Mouse (Mus musculus): ENCODE measurements around the gene Samhd1. TPM values are rescaled to one million over a fixed set of nuclear protein-coding genes. Genes with fewer than 3 reads are reported as not detected.

Gene Samhd1
- polyA plus RNA-seq, 1 experiment from 2014 or later, result 103 TPM

DNA sequence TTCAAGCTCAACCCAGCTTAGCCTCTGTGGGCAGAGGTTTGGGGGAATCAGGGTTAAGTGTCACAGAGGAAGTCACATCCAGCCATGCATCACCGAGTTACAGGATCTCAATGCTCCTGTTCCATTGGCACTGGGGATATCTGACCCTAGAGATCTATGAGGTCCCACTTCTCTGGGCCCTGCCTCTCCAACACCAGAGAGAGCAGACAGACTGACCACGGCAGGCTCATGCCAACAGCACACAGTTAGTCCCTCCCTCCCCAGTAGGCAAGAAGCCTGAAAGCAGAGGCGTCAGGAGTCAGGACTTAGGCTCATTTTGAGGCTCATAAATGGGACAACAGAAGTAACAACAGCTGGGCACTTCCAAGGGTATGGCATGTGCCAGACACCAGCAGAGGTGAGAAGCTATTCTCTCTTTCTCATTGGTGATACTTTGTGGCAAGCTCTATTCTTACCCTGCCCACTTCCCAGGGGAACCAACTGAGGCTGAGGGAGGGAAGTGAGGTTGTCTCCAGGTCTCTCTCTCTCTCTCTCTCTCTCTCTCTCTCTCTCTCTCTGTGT is 65.2 kb downstream of the Samhd1 start:
- no peak for TF ChIP-seq EP300 (IDR thresholded peaks at IDR 0.05)
- no peak for TF ChIP-seq CTCF (IDR thresholded peaks at IDR 0.05)
- peaks cover 62% of the 10 kb centered on the region for H3K4me1 ChIP-seq (ENCODE audit: insufficient read depth, low read depth, low read length)
- no peaks in the 10 kb centered on the region for H3K36me3 ChIP-seq (ENCODE audit: insufficient read depth, low read length)
- peak; percentile 40 for DNase-seq (ENCODE audit: low spot score)
- H3K27me3 ChIP-seq (replicated peaks; ENCODE audit: insufficient read depth, low read length), result no peaks in the 10 kb centered on the region
- ATAC-seq, result 0 out of 2 replicates have a peak, but pooled peaks have one; percentile 2
- WGBS, result 5% methylated on average over 3 of the region's 3 CpGs
- peak overlapping the region; percentile 30 for H3K4me2 ChIP-seq (replicated peaks; ENCODE audit: low read depth, low read length)
- H3K9me3 ChIP-seq (ENCODE audit: low read length), result no peaks in the 10 kb centered on the region
- peak overlapping the region; percentile 93 for H3K27ac ChIP-seq (ENCODE audit: low read length)
- H3K4me3 ChIP-seq (ENCODE audit: low read depth, low read length), result no peak overlapping the region
- H3K9ac ChIP-seq (replicated peaks; ENCODE audit: low read depth), result peak overlapping the region; percentile 41

DNA sequence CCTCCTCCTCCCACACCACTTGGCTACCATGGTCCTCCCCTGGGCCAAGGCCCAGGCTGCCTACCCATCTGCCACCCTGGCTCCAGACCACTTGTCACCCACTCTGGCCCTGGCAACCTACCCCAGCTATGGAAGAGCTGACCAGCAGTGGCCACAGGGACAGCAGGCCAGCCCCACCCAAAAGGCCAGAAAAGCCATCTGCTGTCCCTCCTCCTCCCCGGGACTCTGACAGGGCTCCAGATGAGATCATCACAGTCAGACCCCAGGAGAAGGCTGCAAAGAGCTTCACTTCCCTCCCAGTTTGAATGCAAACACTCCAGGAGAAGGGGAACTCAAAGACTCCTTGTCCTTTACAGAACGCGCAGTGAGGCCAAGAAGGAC is 65.7 kb downstream of the Samhd1 start:
- Histone ChIP-seq H3K27ac (ENCODE audit: low read length) (peak overlapping the region; percentile 93), H3K36me3 (ENCODE audit: insufficient read depth, low read length) (no peaks in the 10 kb centered on the region), H3K9me3 (ENCODE audit: low read length) (no peaks in the 10 kb centered on the region), H3K9ac (replicated peaks; ENCODE audit: low read depth) (peak overlapping the region; percentile 16), H3K4me3 (ENCODE audit: low read depth, low read length) (no peak overlapping the region), H3K27me3 (replicated peaks; ENCODE audit: insufficient read depth, low read length) (no peaks in the 10 kb centered on the region), H3K4me1 (ENCODE audit: insufficient read depth, low read depth, low read length) (peaks cover 65% of the 10 kb centered on the region), H3K4me2 (replicated peaks; ENCODE audit: low read depth, low read length) (peak overlapping the region; percentile 30)
- TF ChIP-seq EP300 (IDR thresholded peaks at IDR 0.05) (no peak), CTCF (IDR thresholded peaks at IDR 0.05) (no peak)
- DNase-seq (ENCODE audit: low spot score) (peak; percentile 84), ATAC-seq (peak; percentile 33)
- WGBS, result 11% methylated on average over 3 of the region's 3 CpGs

GRCm38 (mm10) chr2:157068701-157069354 is 66.2 kb downstream of the Samhd1 start:
- peaks cover 63% of the 10 kb centered on the region for H3K4me1 ChIP-seq (ENCODE audit: insufficient read depth, low read depth, low read length)
- no peaks in the 10 kb centered on the region for H3K27me3 ChIP-seq (replicated peaks; ENCODE audit: insufficient read depth, low read length)
- peak overlapping the region; percentile 30; the same call in 1 of the 2 replicates for H3K4me2 ChIP-seq (replicated peaks; ENCODE audit: low read depth, low read length)
- 40% methylated on average over 14 of the region's 14 CpGs for WGBS
- H3K4me3 ChIP-seq (ENCODE audit: low read depth, low read length), result no peak overlapping the region
- no peaks in the 10 kb centered on the region for H3K36me3 ChIP-seq (ENCODE audit: insufficient read depth, low read length)
- TF ChIP-seq CTCF (IDR thresholded peaks at IDR 0.05) (no peak), EP300 (IDR thresholded peaks at IDR 0.05) (no peak)
- ATAC-seq, result no peak
- peak overlapping the region; percentile 16 for H3K9ac ChIP-seq (replicated peaks; ENCODE audit: low read depth)
- DNase-seq (ENCODE audit: low spot score), result peak; percentile 41
- H3K27ac ChIP-seq (ENCODE audit: low read length), result peak overlapping the region; percentile 93
- no peaks in the 10 kb centered on the region for H3K9me3 ChIP-seq (ENCODE audit: low read length)

DNA sequence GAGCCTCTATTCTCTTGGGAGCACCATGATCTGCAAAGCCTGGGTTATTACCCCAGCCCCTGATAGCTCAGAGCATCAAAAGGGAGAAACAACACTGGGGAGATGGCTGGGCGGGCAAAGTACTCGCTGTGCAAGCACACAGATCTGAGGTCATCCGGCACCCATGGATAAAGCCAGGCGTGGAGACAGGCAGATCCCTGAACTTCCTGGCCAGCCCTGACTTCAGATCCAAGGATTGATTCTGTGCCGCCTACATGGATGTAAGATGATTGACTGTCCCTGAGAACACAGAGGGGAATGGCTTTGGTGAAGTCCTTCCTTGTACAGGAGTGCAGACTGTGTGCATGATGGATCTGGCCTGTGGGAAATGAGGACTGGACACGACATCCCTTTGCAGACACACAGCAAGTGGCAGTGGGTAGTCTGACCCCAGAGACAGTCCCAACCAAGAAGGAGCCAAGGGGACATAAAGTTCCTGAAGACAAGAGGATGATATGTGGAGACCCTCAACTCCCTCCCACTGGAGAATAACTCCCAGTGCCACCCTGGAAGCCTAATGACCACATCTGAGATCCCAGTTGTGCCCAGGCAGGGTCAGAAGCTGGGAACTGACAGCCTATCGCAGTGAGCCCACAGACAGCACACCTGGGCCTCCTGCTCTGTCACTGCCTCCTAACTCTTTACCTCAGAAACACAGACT is 68.2 kb downstream of the Samhd1 start:
- Histone ChIP-seq H3K4me1 (ENCODE audit: insufficient read depth, low read depth, low read length) (peaks cover 68% of the 10 kb centered on the region), H3K36me3 (ENCODE audit: insufficient read depth, low read length) (no peaks in the 10 kb centered on the region), H3K27ac (ENCODE audit: low read length) (no peak overlapping the region), H3K4me2 (replicated peaks; ENCODE audit: low read depth, low read length) (no peak overlapping the region), H3K9me3 (ENCODE audit: low read length) (no peaks in the 10 kb centered on the region), H3K27me3 (replicated peaks; ENCODE audit: insufficient read depth, low read length) (no peaks in the 10 kb centered on the region), H3K4me3 (ENCODE audit: low read depth, low read length) (no peak overlapping the region), H3K9ac (replicated peaks; ENCODE audit: low read depth) (no peak overlapping the region)
- DNase-seq (ENCODE audit: low spot score) (no peak), ATAC-seq (no peak)
- TF ChIP-seq EP300 (IDR thresholded peaks at IDR 0.05), result 0 out of 2 replicates have a peak, but pooled peaks have one; percentile 10
- no peak for TF ChIP-seq CTCF (IDR thresholded peaks at IDR 0.05)
- 69% methylated on average over 7 of the region's 7 CpGs for WGBS

GRCm38 (mm10) chr2:157065879-157066226 is 69.2 kb downstream of the Samhd1 start:
- Histone ChIP-seq H3K4me1 (ENCODE audit: insufficient read depth, low read depth, low read length) (peaks cover 59% of the 10 kb centered on the region), H3K36me3 (ENCODE audit: insufficient read depth, low read length) (no peaks in the 10 kb centered on the region), H3K4me2 (replicated peaks; ENCODE audit: low read depth, low read length) (no peak overlapping the region), H3K4me3 (ENCODE audit: low read depth, low read length) (no peak overlapping the region), H3K9ac (replicated peaks; ENCODE audit: low read depth) (no peak overlapping the region), H3K27ac (ENCODE audit: low read length) (peak overlapping the region; percentile 60), H3K9me3 (ENCODE audit: low read length) (no peaks in the 10 kb centered on the region), H3K27me3 (replicated peaks; ENCODE audit: insufficient read depth, low read length) (no peaks in the 10 kb centered on the region)
- ATAC-seq, result no peak
- 29% methylated on average over 7 of the region's 7 CpGs for WGBS
- DNase-seq (ENCODE audit: low spot score), result peak; percentile 36
- TF ChIP-seq CTCF (IDR thresholded peaks at IDR 0.05) (no peak), EP300 (IDR thresholded peaks at IDR 0.05) (no peak)

All from lung, postnatal 0 days (tissue).